Mouse (Mus musculus): Measurements from ENCODE around the gene Etv6. TPM values are rescaled to one million over a fixed set of nuclear protein-coding genes. Genes with fewer than 3 reads are reported as not detected.
A peak's percentile ranks its signal among the peaks of the same experiment; 100 is the strongest.

The Etv6 gene
- polyA plus RNA-seq, 2 experiments, result 13.9 to 16.5 TPM

DNA sequence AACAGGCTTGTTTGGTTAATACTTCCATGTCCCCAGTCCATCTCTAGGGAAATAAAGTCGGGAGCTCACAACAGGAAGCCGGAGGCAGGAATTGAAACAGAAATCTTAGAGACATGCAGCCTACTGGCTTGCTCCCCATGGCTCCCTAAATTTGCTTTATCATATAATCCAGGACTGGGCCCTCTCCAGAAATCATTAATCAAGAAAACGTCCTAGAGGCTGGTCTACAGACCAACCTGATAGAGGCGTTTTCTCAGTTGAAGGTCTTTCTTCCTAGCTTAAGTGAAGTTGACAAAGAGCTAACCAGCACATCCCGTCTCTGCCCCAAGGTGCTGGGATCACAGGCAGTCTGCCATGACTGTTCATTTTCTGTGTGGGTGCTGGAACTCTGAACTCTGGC lies 141.7 kb downstream of the Etv6 start:
- Histone ChIP-seq H3K27ac (replicated peaks; ENCODE audit: low read depth, low read length) (no peak overlapping the region), H3K4me1 (ENCODE audit: control insufficient read depth, insufficient read depth, low read length) (peaks cover 9% of the 10 kb centered on the region; the same call in 1 of the 2 replicates), H3K9me3 (ENCODE audit: control insufficient read depth, low read length) (no peaks in the 10 kb centered on the region), H3K4me3 (replicated peaks; ENCODE audit: low read length) (no peak overlapping the region), H3K36me3 (ENCODE audit: control insufficient read depth, insufficient read depth, low read length) (no peaks in the 10 kb centered on the region), H3K9ac (ENCODE audit: low read depth, low read length, severe bottlenecking) (no peak overlapping the region), H3K4me2 (replicated peaks; ENCODE audit: low read depth, low read length, severe bottlenecking) (no peak overlapping the region), H3K27me3 (ENCODE audit: control insufficient read depth, insufficient read depth, low read length) (no peaks in the 10 kb centered on the region)
- TF ChIP-seq POLR2A (IDR thresholded peaks at IDR 0.05; ENCODE audit: borderline replicate concordance, extremely low read depth, insufficient read depth, insufficient read length), result no peak
- DNase-seq (ENCODE audit: low spot score), result no peak
- ATAC-seq (ENCODE audit: low FRiP score, low read depth), result no peak
- 79% methylated on average over 5 of the region's 5 CpGs for WGBS

DNA sequence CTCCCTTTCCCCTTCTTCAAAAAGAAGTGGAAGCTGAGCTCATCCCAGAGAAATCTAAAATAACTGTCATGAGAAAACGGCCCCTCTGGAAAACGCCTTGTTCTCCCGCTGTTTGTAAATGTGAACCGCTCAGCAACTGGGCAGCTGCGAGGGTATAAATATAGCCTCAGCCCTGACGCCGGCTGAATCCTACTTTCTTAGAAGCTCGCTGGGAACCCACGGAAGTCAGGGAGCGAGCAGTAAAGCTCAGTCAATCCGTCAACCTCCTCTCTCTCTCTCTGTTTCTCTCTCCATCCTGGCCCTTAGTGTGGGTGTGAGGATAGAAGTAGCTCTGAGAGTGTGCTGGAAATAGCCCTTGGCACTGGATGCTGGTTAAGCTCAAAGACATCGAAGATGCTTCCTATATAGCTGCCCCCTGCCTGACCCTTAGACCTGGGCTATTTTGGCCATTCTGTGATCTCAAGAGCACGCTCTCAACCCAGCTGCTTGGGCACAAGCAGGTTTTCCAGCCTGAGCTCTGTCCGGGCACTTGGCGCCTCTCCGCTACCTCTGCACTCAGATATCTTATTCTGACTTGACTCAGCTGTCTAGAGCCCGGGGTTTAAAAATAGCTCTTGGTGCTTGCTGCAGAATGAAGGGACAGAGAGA lies 146.9 kb downstream of the Etv6 start:
- WGBS, result 79% methylated on average over 17 of the region's 17 CpGs
- Histone ChIP-seq H3K9ac (ENCODE audit: low read depth, low read length, severe bottlenecking) (no peak overlapping the region), H3K27ac (replicated peaks; ENCODE audit: low read depth, low read length) (no peak overlapping the region), H3K36me3 (ENCODE audit: control insufficient read depth, insufficient read depth, low read length) (no peaks in the 10 kb centered on the region), H3K4me1 (ENCODE audit: control insufficient read depth, insufficient read depth, low read length) (peaks cover 11% of the 10 kb centered on the region), H3K9me3 (ENCODE audit: control insufficient read depth, low read length) (no peaks in the 10 kb centered on the region), H3K4me3 (replicated peaks; ENCODE audit: low read length) (no peak overlapping the region), H3K27me3 (ENCODE audit: control insufficient read depth, insufficient read depth, low read length) (no peaks in the 10 kb centered on the region), H3K4me2 (replicated peaks; ENCODE audit: low read depth, low read length, severe bottlenecking) (no peak overlapping the region)
- no peak for TF ChIP-seq POLR2A (IDR thresholded peaks at IDR 0.05; ENCODE audit: borderline replicate concordance, extremely low read depth, insufficient read depth, insufficient read length)
- ATAC-seq (ENCODE audit: low FRiP score, low read depth) (peak; percentile 46; the same call in 1 of the 2 replicates), DNase-seq (ENCODE audit: low spot score) (no peak)

DNA sequence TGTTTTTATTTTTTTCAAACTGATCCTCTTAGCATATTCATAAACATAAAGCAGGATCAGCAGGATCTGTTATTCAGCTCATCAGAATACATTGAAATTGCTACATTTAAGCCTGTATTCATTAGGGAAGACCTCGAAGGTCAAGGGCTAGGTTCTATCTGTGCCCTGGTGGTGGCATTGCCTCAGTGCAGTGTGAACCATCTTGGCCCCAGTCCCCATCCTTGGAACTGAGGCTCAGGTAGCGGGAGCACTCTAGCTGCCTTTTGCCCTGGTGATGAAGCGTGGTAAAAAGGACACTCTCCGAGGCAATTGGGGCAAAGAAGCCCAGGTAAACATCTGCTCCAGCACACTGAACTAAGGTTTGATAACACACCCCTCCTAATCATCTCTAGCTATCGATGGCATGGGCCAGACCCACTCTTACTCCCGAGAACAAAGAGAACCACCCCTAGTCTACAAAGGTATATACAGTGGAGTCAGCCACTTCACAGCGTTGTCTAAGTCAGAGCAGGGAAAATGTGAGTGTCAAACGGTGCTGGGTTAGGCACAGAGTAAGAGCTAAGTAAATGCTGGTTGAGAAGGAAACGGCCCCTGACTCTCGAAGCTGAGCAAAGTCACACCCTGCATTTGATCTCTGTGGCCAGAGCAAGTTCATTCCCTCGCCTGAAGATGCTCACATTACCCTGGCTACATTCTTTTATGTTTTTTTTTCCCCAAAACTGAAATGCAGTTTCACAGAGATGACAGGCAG lies 148.3 kb downstream of the Etv6 start:
- no peaks in the 10 kb centered on the region for H3K27me3 ChIP-seq (ENCODE audit: control insufficient read depth, insufficient read depth, low read length)
- peaks cover 17% of the 10 kb centered on the region for H3K4me1 ChIP-seq (ENCODE audit: control insufficient read depth, insufficient read depth, low read length)
- H3K9me3 ChIP-seq (ENCODE audit: control insufficient read depth, low read length), result no peaks in the 10 kb centered on the region
- no peak overlapping the region for H3K4me2 ChIP-seq (replicated peaks; ENCODE audit: low read depth, low read length, severe bottlenecking)
- H3K27ac ChIP-seq (replicated peaks; ENCODE audit: low read depth, low read length), result no peak overlapping the region
- no peak overlapping the region for H3K4me3 ChIP-seq (replicated peaks; ENCODE audit: low read length)
- DNase-seq (ENCODE audit: low spot score), result no peak
- no peak for ATAC-seq (ENCODE audit: low FRiP score, low read depth)
- no peak for TF ChIP-seq POLR2A (IDR thresholded peaks at IDR 0.05; ENCODE audit: borderline replicate concordance, extremely low read depth, insufficient read depth, insufficient read length)
- no peaks in the 10 kb centered on the region for H3K36me3 ChIP-seq (ENCODE audit: control insufficient read depth, insufficient read depth, low read length)
- H3K9ac ChIP-seq (ENCODE audit: low read depth, low read length, severe bottlenecking), result no peak overlapping the region
- WGBS, result 80% methylated on average over 11 of the region's 11 CpGs

DNA sequence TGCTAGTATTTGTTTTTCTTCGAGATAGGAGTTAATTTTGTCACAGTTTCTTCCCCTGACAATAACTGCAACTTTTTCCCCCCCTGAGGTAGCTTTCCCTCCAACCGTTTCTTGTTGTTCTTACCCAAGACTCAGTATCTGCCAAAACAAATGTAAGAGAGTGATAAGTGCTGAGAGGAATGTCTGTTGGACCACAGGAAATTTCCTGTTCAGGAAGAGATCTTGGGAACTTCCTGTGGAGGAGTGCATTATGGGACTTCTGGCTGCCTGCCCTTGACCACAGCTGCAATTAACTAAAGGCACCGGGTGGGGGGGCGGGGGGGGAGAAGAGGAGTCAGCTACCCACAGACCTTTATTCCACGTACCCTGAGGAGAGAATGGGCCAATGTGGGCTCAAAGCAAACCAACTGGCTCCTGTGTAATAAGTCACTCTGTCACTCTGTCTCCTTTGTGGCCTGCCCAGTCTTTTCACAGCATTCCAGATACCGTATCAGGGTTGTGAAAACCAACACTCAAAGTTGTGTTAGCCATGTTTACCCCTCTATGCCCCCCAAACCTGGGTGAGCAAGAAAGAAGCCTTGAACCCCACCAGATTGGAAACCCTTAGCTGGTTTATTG lies 150.9 kb downstream of the Etv6 start:
- H3K4me2 ChIP-seq (replicated peaks; ENCODE audit: low read depth, low read length, severe bottlenecking), result no peak overlapping the region
- no peak for ATAC-seq (ENCODE audit: low FRiP score, low read depth)
- no peak overlapping the region for H3K27ac ChIP-seq (replicated peaks; ENCODE audit: low read depth, low read length)
- TF ChIP-seq POLR2A (IDR thresholded peaks at IDR 0.05; ENCODE audit: borderline replicate concordance, extremely low read depth, insufficient read depth, insufficient read length), result no peak
- H3K4me3 ChIP-seq (replicated peaks; ENCODE audit: low read length), result no peak overlapping the region
- H3K4me1 ChIP-seq (ENCODE audit: control insufficient read depth, insufficient read depth, low read length), result peaks cover 27% of the 10 kb centered on the region
- H3K27me3 ChIP-seq (ENCODE audit: control insufficient read depth, insufficient read depth, low read length), result no peaks in the 10 kb centered on the region
- H3K9ac ChIP-seq (ENCODE audit: low read depth, low read length, severe bottlenecking), result no peak overlapping the region
- peak; percentile 48 for DNase-seq (ENCODE audit: low spot score)
- WGBS, result 43% methylated on average over 5 of the region's 6 CpGs
- no peaks in the 10 kb centered on the region for H3K9me3 ChIP-seq (ENCODE audit: control insufficient read depth, low read length)
- no peaks in the 10 kb centered on the region for H3K36me3 ChIP-seq (ENCODE audit: control insufficient read depth, insufficient read depth, low read length)

DNA sequence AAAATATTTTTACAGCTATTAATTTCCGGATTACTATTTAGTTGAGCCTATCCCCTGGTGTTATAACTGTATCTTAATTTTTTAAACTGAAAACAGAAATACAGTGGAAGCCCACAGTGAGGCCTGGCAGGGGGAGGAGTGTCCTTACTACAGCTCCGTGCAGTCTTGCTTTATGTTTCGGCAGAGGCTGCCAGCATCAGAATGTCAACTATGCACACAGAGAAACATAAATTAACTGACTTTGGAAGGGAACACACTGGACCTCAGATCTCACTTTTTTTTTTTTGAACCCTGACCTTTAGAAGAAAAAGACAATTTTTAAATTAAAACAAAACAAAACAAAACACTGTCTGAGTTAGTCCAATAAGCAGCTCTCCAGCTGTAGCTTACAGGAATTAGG lies 153.2 kb downstream of the Etv6 start:
- WGBS, result 26% methylated on average over 3 of the region's 3 CpGs
- DNase-seq (ENCODE audit: low spot score) (no peak), ATAC-seq (ENCODE audit: low FRiP score, low read depth) (peak; percentile 53; the same call in 1 of the 2 replicates)
- Histone ChIP-seq H3K9ac (ENCODE audit: low read depth, low read length, severe bottlenecking) (no peak overlapping the region), H3K4me3 (replicated peaks; ENCODE audit: low read length) (no peak overlapping the region), H3K4me2 (replicated peaks; ENCODE audit: low read depth, low read length, severe bottlenecking) (no peak overlapping the region), H3K9me3 (ENCODE audit: control insufficient read depth, low read length) (no peaks in the 10 kb centered on the region), H3K27ac (replicated peaks; ENCODE audit: low read depth, low read length) (no peak overlapping the region), H3K36me3 (ENCODE audit: control insufficient read depth, insufficient read depth, low read length) (no peaks in the 10 kb centered on the region), H3K4me1 (ENCODE audit: control insufficient read depth, insufficient read depth, low read length) (peaks cover 27% of the 10 kb centered on the region), H3K27me3 (ENCODE audit: control insufficient read depth, insufficient read depth, low read length) (no peaks in the 10 kb centered on the region)
- no peak for TF ChIP-seq POLR2A (IDR thresholded peaks at IDR 0.05; ENCODE audit: borderline replicate concordance, extremely low read depth, insufficient read depth, insufficient read length)
